Mouse (Mus musculus) kidney, embryonic 16.5 days (tissue): ENCODE measurements around the gene Panx2. TPM values are rescaled to one million over a fixed set of nuclear protein-coding genes. Genes with fewer than 3 reads are reported as not detected.

Source experiments
- ATAC-seq: fragments of 200-750 bp; cut with Nextera tagmentation; 2 replicates; pipeline ENCODE4 v1.8.0; 2017; ENCODE audit warnings: moderate TSS enrichment; ENCODE audit not compliant: low FRiP score, low TSS enrichment
- H3K27ac ChIP-seq: fragments of 300-500 bp; sonication (generic); 2 replicates; pipeline ENCODE4 v1.5.1; 2014; ENCODE audit warnings: low read length
- H3K27me3 ChIP-seq: fragments of 300-500 bp; sonication (generic); 2 replicates; pipeline ENCODE4 v1.6.1; 2014; ENCODE audit warnings: low read length, control low read depth, mixed read lengths; ENCODE audit not compliant: insufficient read depth
- H3K36me3 ChIP-seq: fragments of 300-500 bp; sonication (generic); 2 replicates; pipeline ENCODE4 v1.6.1; 2014; ENCODE audit warnings: low read length, control low read depth, mixed read lengths; ENCODE audit not compliant: insufficient read depth
- H3K4me1 ChIP-seq: fragments of 300-500 bp; sonication (generic); 2 replicates; pipeline ENCODE4 v1.6.1; 2014; ENCODE audit warnings: low read length, control low read depth, mixed read lengths; ENCODE audit not compliant: insufficient read depth
- H3K4me2 ChIP-seq: fragments of 300-500 bp; sonication (generic); replicated peaks from 2 replicates; pipeline ENCODE4 v1.6.1; 2014; ENCODE audit warnings: low read depth, low read length
- H3K4me3 ChIP-seq: fragments of 300-500 bp; sonication (generic); 2 replicates; pipeline ENCODE4 v1.5.1; 2014; ENCODE audit warnings: mild to moderate bottlenecking, low read length
- H3K9ac ChIP-seq: fragments of 300-500 bp; sonication (generic); replicated peaks from 2 replicates; pipeline ENCODE4 v1.6.1; 2014; ENCODE audit warnings: low read length
- H3K9me3 ChIP-seq: fragments of 300-500 bp; sonication (generic); 2 replicates; pipeline ENCODE4 v1.6.1; 2016; ENCODE audit warnings: low read length, control low read depth
- WGBS: fragments of 180-500 bp; shearing (Covaris S2); extraction: QIAGEN DNeasy Blood & Tissue Kit; methylation state at CpG from one replicate; pipeline ENCODE4 v1.1.7; 2014; 5-methylcytosine and 5-hydroxymethylcytosine counted together
- polyA plus RNA-seq: library from polyadenylated mRNA; unstranded; fragments of >200 nt; fragmentation: Nextera tagmentation; extraction: Ambion mirVana; gene quantifications from 2 replicates; pipeline ENCODE4 v1.2.1, GENCODE M21; 2015

Gene Panx2
- 0.04 and 0.23 TPM in 2 replicates for polyA plus RNA-seq

GRCm38 (mm10) chr15:89059161-89059931, at the start of gene Panx2:
TSS of gene Panx2 (plus strand) at chr15:89059734.
- WGBS: under 1% methylated on average over 38 of the region's 57 CpGs
- Histone ChIP-seq H3K36me3 (no peaks in the 10 kb centered on the region), H3K27me3 (peaks cover 53% of the 10 kb centered on the region), H3K9ac (peak within 1 kb of the TSS; percentile 68), H3K4me2 (peak within 1 kb of the TSS; percentile 99), H3K9me3 (no peaks in the 10 kb centered on the region), H3K4me1 (peaks cover 8% of the 10 kb centered on the region; the same call in 1 of the 2 replicates), H3K27ac (no peak within 1 kb of the TSS), H3K4me3 (peak within 1 kb of the TSS; percentile 63)
- ATAC-seq: no peak; the same call in 1 of the 2 replicates

GRCm38 (mm10) chr15:89016722-89017121, 42.8 kb upstream of the Panx2 start:
- Histone ChIP-seq H3K27me3 (no peaks in the 10 kb centered on the region), H3K4me3 (no peak overlapping the region), H3K4me2 (no peak overlapping the region), H3K36me3 (no peaks in the 10 kb centered on the region), H3K9ac (no peak overlapping the region), H3K4me1 (no peaks in the 10 kb centered on the region), H3K9me3 (no peaks in the 10 kb centered on the region), H3K27ac (no peak overlapping the region)
- no peak for ATAC-seq
- WGBS: 82% methylated on average over 3 of the region's 3 CpGs

GRCm38 (mm10) chr15:89020085-89020484, 39.4 kb upstream of the Panx2 start:
- H3K4me3 ChIP-seq: no peak overlapping the region
- no peak overlapping the region for H3K27ac ChIP-seq
- no peaks in the 10 kb centered on the region for H3K27me3 ChIP-seq
- no peaks in the 10 kb centered on the region for H3K9me3 ChIP-seq
- H3K9ac ChIP-seq: no peak overlapping the region
- no peak overlapping the region for H3K4me2 ChIP-seq
- H3K36me3 ChIP-seq: no peaks in the 10 kb centered on the region
- WGBS: 79% methylated on average over 7 of the region's 7 CpGs
- no peak for ATAC-seq
- H3K4me1 ChIP-seq: no peaks in the 10 kb centered on the region

GRCm38 (mm10) chr15:89020492-89020891, 39.0 kb upstream of the Panx2 start:
- Histone ChIP-seq H3K4me1 (no peaks in the 10 kb centered on the region), H3K4me3 (no peak overlapping the region), H3K36me3 (no peaks in the 10 kb centered on the region), H3K27me3 (no peaks in the 10 kb centered on the region), H3K27ac (no peak overlapping the region), H3K9me3 (no peaks in the 10 kb centered on the region), H3K9ac (no peak overlapping the region), H3K4me2 (no peak overlapping the region)
- ATAC-seq: no peak
- 74% methylated on average over 7 of the region's 7 CpGs for WGBS

GRCm38 (mm10) chr15:89044381-89044780, 15.2 kb upstream of the Panx2 start:
- no peak for ATAC-seq
- no peaks in the 10 kb centered on the region for H3K4me1 ChIP-seq
- no peak overlapping the region for H3K4me3 ChIP-seq
- H3K9ac ChIP-seq: no peak overlapping the region
- H3K36me3 ChIP-seq: no peaks in the 10 kb centered on the region
- WGBS: 75% methylated on average over 5 of the region's 5 CpGs
- H3K27me3 ChIP-seq: no peaks in the 10 kb centered on the region
- H3K9me3 ChIP-seq: peaks cover 4% of the 10 kb centered on the region; the same call in 1 of the 2 replicates
- H3K27ac ChIP-seq: no peak overlapping the region
- no peak overlapping the region for H3K4me2 ChIP-seq

GRCm38 (mm10) chr15:89046356-89046755, 13.2 kb upstream of the Panx2 start:
- Histone ChIP-seq H3K27me3 (no peaks in the 10 kb centered on the region), H3K4me1 (no peaks in the 10 kb centered on the region), H3K9ac (no peak overlapping the region), H3K4me2 (no peak overlapping the region), H3K9me3 (peaks cover 4% of the 10 kb centered on the region; the same call in 1 of the 2 replicates), H3K36me3 (no peaks in the 10 kb centered on the region), H3K4me3 (no peak overlapping the region), H3K27ac (no peak overlapping the region)
- WGBS: 73% methylated on average over 4 of the region's 4 CpGs
- no peak for ATAC-seq

GRCm38 (mm10) chr15:89054666-89055065, 4.9 kb upstream of the Panx2 start:
- H3K9me3 ChIP-seq: no peaks in the 10 kb centered on the region
- H3K4me1 ChIP-seq: peaks cover 4% of the 10 kb centered on the region; the same call in 1 of the 2 replicates
- 88% methylated on average over 7 of the region's 7 CpGs for WGBS
- H3K4me3 ChIP-seq: no peak overlapping the region
- no peaks in the 10 kb centered on the region for H3K36me3 ChIP-seq
- H3K27ac ChIP-seq: no peak overlapping the region
- H3K4me2 ChIP-seq: no peak overlapping the region
- no peak overlapping the region for H3K9ac ChIP-seq
- ATAC-seq: no peak
- peaks cover 24% of the 10 kb centered on the region for H3K27me3 ChIP-seq

- ATAC-seq: no peak
- WGBS: 27% methylated on average over 6 of the region's 6 CpGs
- no peak overlapping the region; the same call in 1 of the 2 replicates for H3K4me3 ChIP-seq
- peaks cover 8% of the 10 kb centered on the region; the same call in 1 of the 2 replicates for H3K4me1 ChIP-seq
- H3K9ac ChIP-seq: peak overlapping the region; percentile 68; the same call in 1 of the 2 replicates
- H3K36me3 ChIP-seq: no peaks in the 10 kb centered on the region
- H3K4me2 ChIP-seq: peak overlapping the region; percentile 99
- peaks cover 51% of the 10 kb centered on the region for H3K27me3 ChIP-seq
- no peak overlapping the region for H3K27ac ChIP-seq
- no peaks in the 10 kb centered on the region for H3K9me3 ChIP-seq
Observed at GRCm38 (mm10) chr15:89058736-89059135, 798 bp upstream of the Panx2 start.

- H3K27me3 ChIP-seq: peaks cover 56% of the 10 kb centered on the region
- 2% methylated on average over 43 of the region's 48 CpGs for WGBS
Observed at GRCm38 (mm10) chr15:89060032-89060681, 623 bp downstream of the Panx2 start.

More at GRCm38 (mm10) chr15:89060032-89060681, 623 bp downstream of the Panx2 start:
- peak overlapping the region; percentile 63 for H3K4me3 ChIP-seq
- H3K4me1 ChIP-seq: peaks cover 8% of the 10 kb centered on the region; the same call in 1 of the 2 replicates
- H3K4me2 ChIP-seq: peak overlapping the region; percentile 99
- no peak overlapping the region for H3K27ac ChIP-seq
- H3K36me3 ChIP-seq: no peaks in the 10 kb centered on the region
- ATAC-seq: 0 out of 2 replicates have a peak, but pooled peaks have one; percentile 13
- peak overlapping the region; percentile 68 for H3K9ac ChIP-seq
- no peaks in the 10 kb centered on the region for H3K9me3 ChIP-seq
